Mouse (Mus musculus) hindbrain, embryonic 11.5 days (tissue): Measurements from ENCODE around the gene Cnmd. TPM values are rescaled to one million over a fixed set of nuclear protein-coding genes. Genes with fewer than 3 reads are reported as not detected.

ENCODE experiments used
- ATAC-seq: fragments of 200-750 bp; cut with Nextera tagmentation; 2 replicates; pipeline ENCODE4 v1.8.0; 2017; ENCODE audit warnings: mild to moderate bottlenecking, moderate TSS enrichment, moderate library complexity; ENCODE audit not compliant: low FRiP score
- DNase-seq: peaks from one replicate; pipeline ENCODE4 v3.0.0-alpha.2; 2015; ENCODE audit warnings: low spot score
- H3K27ac ChIP-seq: fragments of 300-500 bp; sonication (generic); 2 replicates; pipeline ENCODE4 v1.5.1; 2014; ENCODE audit warnings: mild to moderate bottlenecking, low read depth, low read length
- H3K27me3 ChIP-seq: fragments of 300-500 bp; sonication (generic); 2 replicates; pipeline ENCODE4 v1.6.1; 2014; ENCODE audit warnings: mild to moderate bottlenecking, low read length, moderate library complexity, mixed read lengths; ENCODE audit not compliant: control insufficient read depth, insufficient read depth
- H3K36me3 ChIP-seq: fragments of 300-500 bp; sonication (generic); 2 replicates; pipeline ENCODE4 v1.6.1; 2014; ENCODE audit warnings: mild to moderate bottlenecking, low read length, moderate library complexity, mixed read lengths; ENCODE audit not compliant: control insufficient read depth, insufficient read depth
- H3K4me1 ChIP-seq: fragments of 300-500 bp; sonication (generic); replicated peaks from 2 replicates; pipeline ENCODE4 v1.6.1; 2014; ENCODE audit warnings: low read length, mixed read lengths; ENCODE audit not compliant: control insufficient read depth, insufficient read depth
- H3K4me2 ChIP-seq: fragments of 300-500 bp; sonication (generic); replicated peaks from 2 replicates; pipeline ENCODE4 v1.6.1; 2014; ENCODE audit warnings: mild to moderate bottlenecking, low read depth, low read length
- H3K4me3 ChIP-seq: fragments of 300-500 bp; sonication (generic); 2 replicates; pipeline ENCODE4 v1.5.1; 2014; ENCODE audit warnings: low read depth, low read length
- H3K9ac ChIP-seq: fragments of 300-500 bp; sonication (generic); 2 replicates; pipeline ENCODE4 v1.6.1; 2014; ENCODE audit warnings: low read depth, low read length
- H3K9me3 ChIP-seq: fragments of 300-500 bp; sonication (generic); 2 replicates; pipeline ENCODE4 v1.6.1; 2016; ENCODE audit warnings: low read length; ENCODE audit not compliant: control insufficient read depth
- WGBS: fragments of 180-500 bp; shearing (Covaris S2); extraction: QIAGEN DNeasy Blood & Tissue Kit; methylation state at CpG from one replicate; pipeline ENCODE4 v1.1.7; 2014; 5-methylcytosine and 5-hydroxymethylcytosine counted together
- polyA plus RNA-seq: library from polyadenylated mRNA; unstranded; fragments of >200 nt; fragmentation: Nextera tagmentation; extraction: Ambion mirVana; gene quantifications from 2 replicates; pipeline ENCODE4 v1.2.1, GENCODE M21; 2014

The Cnmd gene
- 20.0 and 20.9 TPM in 2 replicates for polyA plus RNA-seq

GRCm38 (mm10) chr14:79662001-79662400, at the start of gene Cnmd:
Cnmd (minus strand) TSS chr14:79662170.
- 58% methylated on average over 4 of the region's 4 CpGs for WGBS
- Histone ChIP-seq H3K27ac (no peak within 1 kb of the TSS), H3K4me2 (peak within 1 kb of the TSS; percentile 46), H3K4me1 (0 out of 2 replicates have a peak, but pooled peaks cover 4% of the 10 kb centered on the region), H3K9me3 (no peaks in the 10 kb centered on the region), H3K27me3 (no peaks in the 10 kb centered on the region), H3K9ac (peak within 1 kb of the TSS; percentile 23; the same call in 1 of the 2 replicates), H3K36me3 (no peaks in the 10 kb centered on the region), H3K4me3 (peak within 1 kb of the TSS; percentile 12; the same call in 1 of the 2 replicates)
- no peak for DNase-seq
- ATAC-seq = no peak

- H3K4me1 ChIP-seq = no peaks in the 10 kb centered on the region
- no peaks in the 10 kb centered on the region for H3K9me3 ChIP-seq
- H3K27me3 ChIP-seq = no peaks in the 10 kb centered on the region
- no peak overlapping the region for H3K9ac ChIP-seq
- DNase-seq (no peak), ATAC-seq (no peak)
- no peak overlapping the region for H3K27ac ChIP-seq
- no peak overlapping the region for H3K4me2 ChIP-seq
- WGBS = 66% methylated on average over 4 of the region's 4 CpGs
- H3K36me3 ChIP-seq = no peaks in the 10 kb centered on the region
- no peak overlapping the region for H3K4me3 ChIP-seq
These were observed 49.3 kb upstream of the Cnmd start for GRCm38 (mm10) chr14:79711301-79711700.

- no peaks in the 10 kb centered on the region for H3K36me3 ChIP-seq
- H3K4me2 ChIP-seq = no peak overlapping the region
- no peaks in the 10 kb centered on the region for H3K27me3 ChIP-seq
- WGBS = 89% methylated on average over 22 of the region's 22 CpGs
- no peak overlapping the region for H3K27ac ChIP-seq
- H3K4me1 ChIP-seq = 0 out of 2 replicates have a peak, but pooled peaks cover 6% of the 10 kb centered on the region
- ATAC-seq (no peak), DNase-seq (no peak)
- no peak overlapping the region for H3K4me3 ChIP-seq
- H3K9ac ChIP-seq = no peak overlapping the region
- no peaks in the 10 kb centered on the region for H3K9me3 ChIP-seq
These were observed 41.7 kb upstream of the Cnmd start for GRCm38 (mm10) chr14:79703523-79704172.

DNA sequence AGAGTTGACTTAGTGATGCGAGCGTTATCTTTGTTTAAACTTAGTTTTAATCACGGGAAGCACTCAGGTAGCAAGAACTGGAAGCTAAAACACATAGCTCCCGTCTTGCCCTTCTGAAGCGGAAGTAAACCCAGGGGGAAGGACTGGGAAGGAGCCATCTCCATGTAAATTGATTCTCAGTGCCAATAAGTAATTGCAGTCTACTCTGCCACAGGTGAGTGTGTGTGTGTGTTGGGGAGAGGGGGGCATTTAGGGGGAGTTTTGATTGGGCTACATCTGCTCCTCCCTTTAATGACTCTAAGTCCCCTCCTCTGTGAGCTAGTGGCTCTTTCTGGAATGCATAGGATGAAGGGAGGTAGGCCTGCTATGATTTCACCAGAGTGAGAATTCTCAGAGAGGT, 39.6 kb upstream of the Cnmd start:
- H3K4me1 ChIP-seq = 0 out of 2 replicates have a peak, but pooled peaks cover 6% of the 10 kb centered on the region
- H3K27ac ChIP-seq = peak overlapping the region; percentile 63
- no peak overlapping the region for H3K4me3 ChIP-seq
- H3K4me2 ChIP-seq = no peak overlapping the region
- H3K27me3 ChIP-seq = no peaks in the 10 kb centered on the region
- DNase-seq (no peak), ATAC-seq (peak; percentile 63; the same call in 1 of the 2 replicates)
- no peak overlapping the region for H3K9ac ChIP-seq
- no peaks in the 10 kb centered on the region for H3K36me3 ChIP-seq
- H3K9me3 ChIP-seq = no peaks in the 10 kb centered on the region
- WGBS = 70% methylated on average over 5 of the region's 5 CpGs

- ATAC-seq (peak; percentile 89), DNase-seq (peak; percentile 63)
- WGBS = 27% methylated on average over 7 of the region's 7 CpGs
- H3K4me3 ChIP-seq = no peak overlapping the region
- H3K4me1 ChIP-seq = 0 out of 2 replicates have a peak, but pooled peaks cover 6% of the 10 kb centered on the region
- H3K9ac ChIP-seq = no peak overlapping the region
- H3K4me2 ChIP-seq = no peak overlapping the region
- no peaks in the 10 kb centered on the region for H3K36me3 ChIP-seq
- no peaks in the 10 kb centered on the region for H3K27me3 ChIP-seq
- H3K27ac ChIP-seq = peak overlapping the region; percentile 63
- H3K9me3 ChIP-seq = no peaks in the 10 kb centered on the region
These were observed 39.1 kb upstream of the Cnmd start for GRCm38 (mm10) chr14:79701054-79701453.

DNA sequence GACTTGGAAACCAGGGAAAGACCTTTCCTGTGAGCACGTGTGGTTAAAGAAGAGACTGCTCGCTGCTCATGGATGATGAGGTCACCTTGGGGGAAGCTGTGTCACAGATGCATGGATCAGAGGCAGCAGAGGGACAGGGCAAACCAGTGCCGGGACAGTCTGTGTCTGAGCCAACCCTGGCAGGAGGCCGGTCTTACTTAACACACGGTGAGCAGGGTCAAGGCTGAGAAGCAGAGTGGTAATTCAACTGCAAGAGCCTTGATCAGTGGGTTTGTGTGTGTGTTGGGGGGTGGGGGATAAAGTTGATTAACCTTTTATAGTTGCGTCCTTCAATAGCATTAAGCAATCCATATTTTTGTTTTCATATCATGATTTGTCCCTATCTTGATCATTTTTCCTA, 37.4 kb upstream of the Cnmd start:
- 59% methylated on average over 6 of the region's 6 CpGs for WGBS
- no peak overlapping the region for H3K4me3 ChIP-seq
- no peak for ATAC-seq

GRCm38 (mm10) chr14:79690068-79690844, 28.3 kb upstream of the Cnmd start:
- no peak overlapping the region for H3K9ac ChIP-seq
- no peaks in the 10 kb centered on the region for H3K9me3 ChIP-seq
- H3K4me2 ChIP-seq = no peak overlapping the region
- no peak overlapping the region for H3K4me3 ChIP-seq
- no peak overlapping the region for H3K27ac ChIP-seq
- ATAC-seq (no peak), DNase-seq (no peak)
- no peaks in the 10 kb centered on the region for H3K36me3 ChIP-seq
- 86% methylated on average over 7 of the region's 7 CpGs for WGBS
- no peaks in the 10 kb centered on the region for H3K4me1 ChIP-seq
- H3K27me3 ChIP-seq = no peaks in the 10 kb centered on the region

More for the DNA sequence above, 37.4 kb upstream of the Cnmd start:
- Histone ChIP-seq H3K27me3 (no peaks in the 10 kb centered on the region), H3K4me1 (0 out of 2 replicates have a peak, but pooled peaks cover 6% of the 10 kb centered on the region), H3K9me3 (no peaks in the 10 kb centered on the region), H3K36me3 (no peaks in the 10 kb centered on the region), H3K9ac (no peak overlapping the region), H3K27ac (no peak overlapping the region), H3K4me2 (no peak overlapping the region)
- no peak for DNase-seq

GRCm38 (mm10) chr14:79680652-79681051, 18.7 kb upstream of the Cnmd start:
- Histone ChIP-seq H3K4me2 (no peak overlapping the region), H3K9ac (no peak overlapping the region), H3K4me3 (no peak overlapping the region), H3K4me1 (0 out of 2 replicates have a peak, but pooled peaks cover 2% of the 10 kb centered on the region), H3K27me3 (no peaks in the 10 kb centered on the region), H3K36me3 (no peaks in the 10 kb centered on the region), H3K9me3 (no peaks in the 10 kb centered on the region), H3K27ac (no peak overlapping the region)
- no peak for DNase-seq
- no peak for ATAC-seq
- 69% methylated on average over 5 of the region's 5 CpGs for WGBS
